Mouse (Mus musculus): Measurements from ENCODE around the gene Vps39. TPM values are rescaled to one million over a fixed set of nuclear protein-coding genes. Genes with fewer than 3 reads are reported as not detected.

The Vps39 gene
- 44.6 TPM for polyA plus RNA-seq (2015; fragmentation: Illumina TruSeq; extraction: RNeasy Lipid Tissue Mini Kit (QIAGEN cat#74804); ENCODE audit: low read depth, low replicate concordance)

DNA sequence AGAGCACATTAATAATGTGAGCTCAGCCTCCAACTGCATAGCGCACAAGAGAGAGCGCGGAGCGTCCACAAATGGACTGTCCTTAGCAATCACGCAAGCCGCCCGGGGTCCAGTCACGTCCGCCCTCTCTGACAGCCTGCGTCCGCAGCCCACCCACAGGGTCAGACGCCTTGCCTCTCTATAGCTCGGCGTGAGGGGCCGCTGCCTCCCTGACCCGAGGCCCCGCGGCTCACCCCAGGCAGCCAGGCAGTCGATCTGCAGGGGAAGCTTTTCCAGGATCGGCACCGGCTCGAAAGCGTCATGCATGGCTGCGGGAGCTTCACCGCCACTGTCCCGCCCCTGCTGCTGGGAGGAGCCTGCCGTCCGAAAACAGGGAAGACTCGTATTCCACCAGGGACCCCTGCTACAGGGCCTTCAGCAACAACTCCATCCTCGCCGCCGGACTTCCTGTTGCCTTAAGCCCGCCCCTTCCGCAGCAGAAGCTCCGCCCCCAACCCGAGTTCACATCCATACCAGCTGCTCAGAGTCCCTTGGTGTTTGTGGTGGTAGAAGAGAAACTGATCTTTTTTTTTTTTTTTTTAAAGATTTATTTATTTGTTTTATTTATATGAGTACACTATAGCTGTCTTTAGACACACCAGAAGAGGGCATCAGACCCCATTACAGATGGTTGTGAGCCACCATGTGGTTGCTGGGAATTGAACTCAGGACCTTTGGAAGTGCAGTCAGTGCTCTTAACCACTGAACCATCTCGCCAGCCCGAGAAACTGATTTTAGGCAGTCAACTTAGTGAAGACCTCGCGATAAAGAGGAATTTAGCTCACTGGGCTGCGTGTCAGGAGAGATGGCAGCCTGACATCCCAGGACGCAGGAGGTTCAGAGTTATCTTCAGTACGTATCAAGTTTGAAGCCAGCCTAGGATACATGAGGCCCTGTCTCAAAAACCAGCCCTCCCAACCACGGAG lies at the start of gene Vps39:
Vps39 (minus strand) TSS at position 456 of the 965 bp plus-strand sequence.

DNA sequence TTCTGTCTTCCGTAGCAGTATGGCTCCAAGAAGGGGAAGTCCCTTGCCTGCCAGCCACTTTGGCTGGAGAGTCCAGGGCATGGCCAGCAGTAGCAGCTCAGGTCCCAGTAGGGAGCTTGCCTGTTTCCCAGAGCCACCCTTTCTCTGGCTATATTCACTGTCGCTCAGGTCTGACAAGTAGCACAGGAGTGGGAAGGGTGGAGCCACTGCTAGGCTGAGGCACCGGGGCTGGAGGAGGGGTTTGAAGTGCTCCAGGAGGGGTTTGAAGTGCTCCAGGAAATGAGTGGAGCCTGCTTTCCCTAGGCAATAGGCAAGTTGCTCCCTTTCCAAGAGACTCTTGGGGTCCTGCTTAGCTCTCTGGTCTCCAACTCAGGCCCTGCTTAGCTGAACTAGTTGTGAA lies 39.0 kb downstream of the Vps39 start, which contains the start of gene Pla2g4f:
Pla2g4f (minus strand) TSS at position 190 of the 400 bp plus-strand sequence.

DNA sequence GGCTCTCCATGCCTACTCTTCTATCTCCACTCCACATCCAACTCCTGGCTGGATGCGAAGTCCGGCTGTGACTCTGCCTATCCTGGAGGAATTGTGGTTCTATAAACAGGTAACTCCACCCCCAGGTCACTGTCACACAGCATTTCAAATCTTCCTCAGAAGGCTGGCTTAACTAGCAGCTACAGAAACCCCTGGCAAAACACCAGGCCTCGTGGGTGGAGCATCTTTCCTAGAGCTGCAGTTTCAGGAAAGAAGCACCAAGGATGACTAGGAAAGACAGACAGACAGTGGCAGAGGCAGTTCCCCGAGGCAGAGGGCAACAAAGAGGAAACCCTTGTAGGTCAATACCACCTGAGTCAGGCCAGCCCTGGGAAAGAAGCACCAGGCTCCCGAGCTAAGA lies 63.9 kb downstream of the Vps39 start, which contains the start of gene Pla2g4d:
Pla2g4d (minus strand) TSS at position 203 of the 400 bp plus-strand sequence.

Other genes with a start within 250 kb of the Vps39 start
- gene Ehd4, start 198.5 kb downstream of the Vps39 start, polyA plus RNA-seq (2015; fragmentation: Illumina TruSeq; extraction: RNeasy Lipid Tissue Mini Kit (QIAGEN cat#74804); ENCODE audit: low read depth, low replicate concordance): 10.2 TPM
- gene Pla2g4e, start 107.8 kb downstream of the Vps39 start, polyA plus RNA-seq (2015; fragmentation: Illumina TruSeq; extraction: RNeasy Lipid Tissue Mini Kit (QIAGEN cat#74804); ENCODE audit: low read depth, low replicate concordance): 4.3 TPM
- gene Pla2g4d, start 63.9 kb downstream of the Vps39 start, polyA plus RNA-seq (2015; fragmentation: Illumina TruSeq; extraction: RNeasy Lipid Tissue Mini Kit (QIAGEN cat#74804); ENCODE audit: low read depth, low replicate concordance): not detected
- gene Pla2g4f, start 39.0 kb downstream of the Vps39 start, polyA plus RNA-seq (2015; fragmentation: Illumina TruSeq; extraction: RNeasy Lipid Tissue Mini Kit (QIAGEN cat#74804); ENCODE audit: low read depth, low replicate concordance): not detected
- gene Ganc, start 50.8 kb upstream of the Vps39 start, polyA plus RNA-seq (2015; fragmentation: Illumina TruSeq; extraction: RNeasy Lipid Tissue Mini Kit (QIAGEN cat#74804); ENCODE audit: low read depth, low replicate concordance): 7.4 TPM
- 29.8 TPM for gene Tmem87a, start 51.0 kb upstream of the Vps39 start, polyA plus RNA-seq (2015; fragmentation: Illumina TruSeq; extraction: RNeasy Lipid Tissue Mini Kit (QIAGEN cat#74804); ENCODE audit: low read depth, low replicate concordance)
- gene Capn3, start 102.9 kb upstream of the Vps39 start, polyA plus RNA-seq (2015; fragmentation: Illumina TruSeq; extraction: RNeasy Lipid Tissue Mini Kit (QIAGEN cat#74804); ENCODE audit: low read depth, low replicate concordance): 4.4 TPM
- gene Zfp106, start 210.7 kb upstream of the Vps39 start, polyA plus RNA-seq (2015; fragmentation: Illumina TruSeq; extraction: RNeasy Lipid Tissue Mini Kit (QIAGEN cat#74804); ENCODE audit: low read depth, low replicate concordance): 80.2 TPM
- 20.2 TPM for gene Snap23, start 214.5 kb upstream of the Vps39 start, polyA plus RNA-seq (2015; fragmentation: Illumina TruSeq; extraction: RNeasy Lipid Tissue Mini Kit (QIAGEN cat#74804); ENCODE audit: low read depth, low replicate concordance)